Mouse (Mus musculus): ENCODE data around the gene Rpgrip1l.

- TF ChIP-seq CTCF (IDR thresholded peaks at IDR 0.05; ENCODE audit: borderline replicate concordance, insufficient read depth, low read depth, low read length) (no peak), POLR2A (IDR thresholded peaks at IDR 0.05; ENCODE audit: borderline replicate concordance, insufficient read depth, low read length) (no peak)
These were observed 70.3 kb downstream of the Rpgrip1l start for GRCm38 (mm10) chr8:91242721-91243120.

Data from cerebellum, adult 2 months (tissue).